Mouse (Mus musculus) CD4-positive, CD25-positive, alpha-beta regulatory T cell, adult 4 months (primary cell): Measurements from ENCODE around the gene Usp15. TPM values are rescaled to one million over a fixed set of nuclear protein-coding genes. Genes with fewer than 3 reads are reported as not detected.
"Not testable (repeated sequence)": the region's sequence is repeated elsewhere in the genome, so short reads cannot be mapped to it uniquely, and the experiment has no call there.

Experiments
- ATAC-seq: one replicate; pipeline ENCODE4 v1.8.0; 2017
- polyA plus RNA-seq, 2 experiments: library from polyadenylated mRNA; unstranded; fragments of 100-300 nt; shearing (Covaris generic); gene quantifications; one replicate each; pipeline ENCODE4 v1.2.1; 2017

Gene Usp15
- 100 to 1,000 TPM; 127 to 136 TPM for polyA plus RNA-seq

DNA sequence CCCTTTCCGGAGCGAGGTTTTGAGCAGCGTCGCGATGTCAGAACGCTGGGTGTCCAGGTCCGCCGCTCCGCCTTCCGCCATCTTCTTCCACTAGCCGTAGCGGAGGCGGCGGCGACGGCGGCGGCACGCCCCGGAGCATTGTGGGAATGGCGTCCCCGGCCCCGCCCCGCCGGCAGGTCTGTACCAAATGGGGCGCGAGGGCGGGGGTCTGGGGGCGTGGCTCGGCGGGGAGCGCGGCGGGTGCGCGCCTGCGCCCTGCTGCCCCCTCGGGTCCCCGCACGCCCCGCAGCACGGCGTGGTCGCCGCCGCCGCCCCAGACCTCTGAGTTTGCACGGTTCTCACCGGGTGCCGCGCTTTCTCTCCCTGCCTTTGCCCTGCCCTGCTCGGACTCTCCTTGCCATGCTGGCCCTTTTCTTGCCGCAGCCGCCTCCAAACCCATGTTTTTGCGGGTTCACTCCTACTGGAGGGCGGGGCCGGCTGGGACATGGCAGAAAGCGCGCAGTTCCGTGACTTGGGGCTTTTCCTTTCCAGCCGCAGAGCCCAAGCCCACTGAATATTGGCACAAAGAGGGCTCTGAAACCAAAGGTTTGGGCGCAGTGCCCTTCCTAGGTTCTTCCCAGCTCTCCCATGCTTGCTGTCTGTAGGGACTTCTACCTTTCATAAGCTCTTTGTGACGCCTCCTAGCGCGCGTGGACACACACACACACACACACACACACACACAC lies at the start of gene Usp15:
TSS of gene Usp15 (minus strand) at position 161 of the 725 bp plus-strand sequence.
- ATAC-seq = peak; percentile 79

DNA sequence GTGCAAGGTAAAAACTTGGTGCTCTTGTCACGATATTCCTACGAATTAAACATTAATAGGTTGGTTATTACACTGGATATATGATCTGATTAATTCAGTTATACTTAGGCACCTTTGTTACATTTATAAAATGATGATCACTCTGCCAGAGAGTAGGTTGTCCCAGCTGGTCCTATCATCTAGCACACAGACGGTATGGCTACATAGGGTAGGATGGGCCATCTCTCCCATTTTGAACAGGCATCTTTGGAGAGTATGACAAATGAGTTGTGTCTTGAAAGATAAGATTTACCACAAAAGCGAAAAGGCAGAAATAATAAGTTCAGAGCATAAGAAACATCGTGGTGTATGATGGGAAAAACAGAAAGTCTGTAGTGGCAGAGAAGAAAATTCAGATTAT lies 32.6 kb upstream of the Usp15 start:
- no peak for ATAC-seq

DNA sequence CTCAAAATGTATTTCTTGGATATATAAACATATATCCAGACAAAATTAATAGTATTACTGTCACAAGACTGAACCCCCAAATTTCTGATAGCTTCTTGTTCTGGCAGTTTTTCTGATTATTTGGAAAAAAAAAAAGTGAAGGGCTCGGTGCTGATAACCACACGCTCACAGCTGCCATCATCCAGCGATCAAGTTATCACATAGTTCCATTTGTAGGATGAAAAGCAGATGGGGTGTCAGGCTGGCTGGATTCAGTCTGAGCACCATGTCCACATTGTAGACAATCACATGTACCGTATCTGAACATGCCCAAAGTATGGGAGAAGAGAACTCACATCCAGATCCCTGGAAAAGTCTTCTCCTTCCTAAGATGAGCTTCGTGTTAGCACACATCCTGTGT lies 26.0 kb upstream of the Usp15 start:
- no peak for ATAC-seq

DNA sequence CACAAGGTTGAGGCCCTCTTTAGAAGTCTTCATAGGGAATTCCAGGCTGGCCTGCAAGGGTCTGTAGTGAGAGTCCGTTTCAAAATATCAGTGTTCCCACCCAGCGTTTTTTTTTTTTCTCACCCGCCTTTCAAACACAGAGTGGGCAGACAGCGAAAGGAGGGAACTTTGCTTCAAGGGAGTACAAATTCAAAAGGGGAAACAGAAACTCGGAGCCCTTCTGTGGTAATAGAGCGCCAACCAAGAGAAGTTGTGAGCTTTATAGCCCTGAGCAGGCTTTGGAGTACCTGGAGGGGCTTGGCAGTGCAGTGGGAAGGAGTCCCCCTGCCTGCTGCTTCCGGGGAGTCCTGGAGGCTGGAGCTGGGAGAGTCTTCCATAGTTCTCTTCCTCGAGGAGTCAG lies 12.7 kb upstream of the Usp15 start:
- ATAC-seq = no peak

DNA sequence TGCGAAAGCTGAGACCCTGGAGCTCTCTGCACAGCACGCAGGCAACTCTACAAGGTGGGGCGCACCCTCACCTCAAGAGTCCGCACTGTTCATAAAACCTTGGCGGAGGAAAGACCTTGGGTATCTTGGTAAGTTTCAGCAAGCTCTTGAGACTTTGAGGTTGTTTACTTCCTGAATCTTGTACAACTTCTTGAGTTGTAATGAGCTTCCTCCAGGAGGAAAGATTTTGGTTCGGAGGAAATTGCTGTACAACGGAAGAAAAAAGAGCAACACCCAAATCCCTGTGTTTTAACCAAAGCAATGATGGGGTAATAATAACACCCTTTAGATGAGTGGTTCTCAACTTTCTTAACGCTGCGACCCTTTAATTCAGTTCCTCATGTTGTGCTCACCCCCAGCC lies 11.5 kb upstream of the Usp15 start:
- no peak for ATAC-seq

DNA sequence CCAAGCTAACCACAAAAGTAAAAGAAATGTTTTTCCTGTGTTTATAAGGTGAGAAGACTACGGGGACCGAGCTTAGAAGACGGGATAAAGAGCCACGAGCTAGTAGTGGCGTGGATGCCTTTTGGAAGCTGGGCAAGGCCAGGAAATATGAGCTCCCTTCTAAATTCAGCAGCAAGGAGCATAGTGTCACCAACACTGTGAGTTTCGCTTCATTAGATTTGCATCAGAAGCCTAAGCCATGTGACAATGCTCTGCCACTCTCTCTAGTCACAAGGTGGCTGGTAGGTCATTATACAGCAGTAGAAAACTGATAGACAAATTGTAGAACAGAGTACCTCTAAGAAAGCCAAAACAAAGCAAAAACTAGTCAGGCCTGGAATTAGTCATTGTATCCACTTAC lies 9.3 kb upstream of the Usp15 start:
- no peak for ATAC-seq

DNA sequence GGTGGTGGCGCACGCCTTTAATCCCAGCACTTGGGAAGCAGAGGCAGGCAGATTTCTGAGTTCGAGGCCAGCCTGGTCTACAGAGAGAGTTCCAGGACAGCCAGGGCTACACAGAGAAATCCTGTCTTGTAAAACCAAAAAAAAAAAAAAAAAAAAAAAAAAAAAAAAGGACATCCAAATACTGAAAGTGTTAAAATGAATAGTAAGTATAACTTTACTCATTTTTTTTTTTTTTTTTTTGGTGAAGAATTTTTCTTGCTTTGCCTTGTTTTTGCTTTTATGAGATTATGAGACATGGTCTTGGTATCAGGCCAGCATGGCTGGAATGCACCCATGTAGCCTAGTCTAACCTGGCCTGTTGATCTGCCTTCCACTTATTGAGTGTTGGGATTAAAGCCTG lies 8.6 kb upstream of the Usp15 start:
- not testable (repeated sequence) for ATAC-seq

DNA sequence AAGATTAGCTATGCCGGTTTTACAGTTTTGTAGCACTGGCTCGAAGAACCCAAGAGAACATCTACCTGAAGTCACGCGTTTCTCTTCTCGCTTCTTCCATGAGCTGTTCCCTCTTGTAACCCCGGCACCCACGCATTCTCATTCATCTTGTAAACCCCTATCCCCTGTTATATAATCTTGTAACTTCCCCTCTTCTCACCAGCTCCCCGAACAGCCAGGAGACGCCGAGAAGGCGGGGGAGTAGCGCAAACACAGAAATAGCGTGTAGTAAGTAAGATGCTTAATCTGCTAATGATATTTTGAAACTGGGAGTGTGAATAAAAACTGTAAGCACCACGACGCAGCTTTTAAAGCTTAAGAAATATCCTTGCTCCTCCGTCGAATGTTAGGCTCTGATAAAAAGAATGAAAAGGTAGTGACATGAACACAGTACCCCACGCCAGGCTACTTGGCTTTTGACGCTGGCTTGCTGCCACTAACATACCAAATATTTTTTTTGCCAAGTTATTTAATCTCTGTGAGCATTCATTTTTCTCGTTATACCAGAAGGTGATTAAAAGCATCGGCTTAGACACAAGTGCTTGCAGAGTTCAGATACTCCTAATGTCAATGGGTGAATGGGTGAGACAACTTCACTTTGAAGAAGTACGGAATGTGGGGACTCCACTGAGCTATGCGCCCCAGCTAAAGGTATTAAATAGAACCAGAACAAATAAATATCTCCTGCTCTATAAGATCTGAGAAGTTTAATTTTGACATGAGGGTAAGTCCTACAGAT lies 5.4 kb upstream of the Usp15 start:
- ATAC-seq = no peak

DNA sequence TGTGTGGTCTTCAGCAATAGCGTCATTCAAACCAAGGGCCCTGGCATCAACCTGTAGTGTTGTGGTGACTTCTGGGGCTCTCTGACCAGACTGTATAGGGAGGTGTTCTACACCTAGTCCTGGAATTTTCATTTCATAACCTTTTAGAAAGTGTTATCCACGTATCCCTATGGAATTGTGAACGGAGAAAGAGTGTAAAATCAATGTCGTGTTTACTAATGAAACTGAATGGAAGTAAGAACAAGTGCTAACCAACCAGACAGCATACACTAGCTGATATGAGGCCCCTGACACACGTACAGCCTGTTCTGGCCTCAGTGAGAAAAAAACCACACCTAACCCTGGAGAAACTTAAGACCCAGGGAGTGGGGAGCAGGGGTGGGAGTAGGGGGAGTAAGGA lies 4.6 kb upstream of the Usp15 start:
- no peak for ATAC-seq

DNA sequence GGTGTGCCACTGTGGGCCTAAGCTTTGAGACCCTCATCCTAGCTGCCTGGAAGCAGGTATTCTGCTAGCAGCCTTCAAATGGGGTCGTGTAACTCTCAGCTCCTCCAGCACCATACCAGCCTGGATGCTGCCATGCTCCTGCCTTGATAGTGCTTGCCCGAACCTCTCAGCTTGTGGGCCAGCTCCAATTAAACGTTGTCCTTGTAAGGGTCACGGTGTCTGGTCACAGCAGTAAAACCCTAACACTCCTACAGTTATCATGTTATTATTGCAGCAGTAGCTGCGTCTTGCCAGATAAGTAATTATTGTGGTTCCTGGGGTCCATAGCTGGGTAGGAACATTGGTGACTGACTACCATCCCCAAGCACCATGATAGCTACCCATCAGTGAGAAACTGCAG lies 4.2 kb upstream of the Usp15 start:
- ATAC-seq = no peak

DNA sequence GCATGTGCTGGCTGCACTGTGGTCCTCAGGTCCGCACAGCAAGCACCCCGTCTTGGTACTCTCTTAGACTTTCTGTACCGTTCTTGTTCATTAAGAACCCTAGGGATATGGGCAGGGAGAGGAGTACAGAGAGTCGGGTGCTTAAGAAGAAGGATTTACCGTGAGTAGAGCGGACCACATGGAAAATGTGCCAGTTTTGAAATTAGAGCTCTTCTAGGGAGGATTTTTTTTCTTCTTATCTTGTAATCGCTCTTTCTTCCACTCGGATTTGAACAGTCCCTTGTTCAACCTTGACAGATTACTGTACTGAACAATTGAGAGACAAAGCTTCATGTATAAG lies 3.5 kb upstream of the Usp15 start:
- ATAC-seq = no peak

DNA sequence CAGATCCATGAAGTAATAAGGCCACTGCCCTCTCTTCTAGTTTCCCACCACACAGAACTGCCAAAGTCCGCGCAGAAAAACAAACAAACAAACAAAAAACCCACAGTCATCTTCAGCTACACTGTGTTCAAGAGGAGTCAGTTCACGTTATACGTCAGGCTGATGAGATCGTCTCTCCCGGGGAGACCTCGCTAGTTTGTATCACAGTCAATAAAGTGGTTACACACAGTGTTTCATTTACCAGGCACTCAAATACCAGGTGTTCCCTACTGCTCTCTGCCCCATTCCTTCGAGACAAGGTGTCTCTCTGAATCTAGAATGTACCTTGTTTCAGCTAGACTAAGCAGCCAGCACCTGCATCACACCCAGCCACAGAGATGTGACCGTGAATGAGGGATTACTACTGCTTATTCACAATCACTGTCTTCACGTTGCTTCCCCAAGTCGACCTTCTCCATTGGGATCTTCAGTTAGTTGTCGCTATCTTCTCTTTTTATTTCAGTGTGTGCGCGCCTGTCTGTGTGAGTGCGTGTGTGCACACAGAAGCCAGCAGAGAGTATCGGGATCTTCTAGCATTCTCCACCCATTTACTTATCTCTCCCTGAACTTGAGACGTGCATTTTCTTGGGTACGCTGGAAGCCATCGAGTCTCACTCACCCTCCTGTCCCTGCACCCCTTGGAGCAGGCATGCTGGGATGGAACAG lies 3.0 kb upstream of the Usp15 start:
- no peak for ATAC-seq

DNA sequence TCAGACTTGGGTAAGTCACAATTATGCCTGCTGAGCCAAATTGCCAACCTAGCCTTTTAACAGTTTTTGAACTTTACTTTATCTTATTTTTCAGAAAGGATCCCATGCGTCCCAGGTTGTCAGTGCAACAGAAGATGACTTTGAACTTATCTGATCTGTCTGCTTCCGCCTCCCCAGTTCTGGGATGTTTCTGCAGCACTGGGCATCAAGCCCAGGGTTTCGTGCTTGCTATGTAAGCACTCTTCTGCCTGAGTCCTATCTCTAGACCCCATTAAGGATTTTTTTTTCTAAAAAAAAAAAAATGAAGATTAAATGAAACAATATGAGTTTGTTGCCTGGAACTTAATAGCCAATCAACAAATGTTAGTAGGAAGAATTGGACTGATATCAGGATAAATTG lies 2.3 kb upstream of the Usp15 start:
- ATAC-seq = no peak

DNA sequence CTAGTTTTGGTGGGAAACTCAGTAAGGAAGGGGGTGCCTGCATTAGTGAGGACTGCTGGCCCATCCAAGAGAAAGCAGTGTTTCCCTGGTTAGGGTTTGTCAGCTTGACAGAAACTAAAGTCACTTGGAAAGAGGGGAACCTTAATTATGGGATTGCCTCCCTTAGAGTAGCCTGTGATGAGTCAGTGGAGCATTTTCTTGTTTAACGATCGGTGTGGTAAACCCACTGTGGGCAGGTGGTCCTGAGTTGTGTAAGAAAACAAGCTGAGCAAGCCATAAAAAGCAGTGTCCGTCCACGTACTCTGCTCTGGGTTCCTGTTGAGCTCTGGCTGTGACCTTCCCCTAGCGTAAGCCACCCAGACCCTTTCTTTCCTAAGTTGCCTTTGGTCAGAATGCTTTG lies 1.4 kb upstream of the Usp15 start:
- ATAC-seq = no peak

DNA sequence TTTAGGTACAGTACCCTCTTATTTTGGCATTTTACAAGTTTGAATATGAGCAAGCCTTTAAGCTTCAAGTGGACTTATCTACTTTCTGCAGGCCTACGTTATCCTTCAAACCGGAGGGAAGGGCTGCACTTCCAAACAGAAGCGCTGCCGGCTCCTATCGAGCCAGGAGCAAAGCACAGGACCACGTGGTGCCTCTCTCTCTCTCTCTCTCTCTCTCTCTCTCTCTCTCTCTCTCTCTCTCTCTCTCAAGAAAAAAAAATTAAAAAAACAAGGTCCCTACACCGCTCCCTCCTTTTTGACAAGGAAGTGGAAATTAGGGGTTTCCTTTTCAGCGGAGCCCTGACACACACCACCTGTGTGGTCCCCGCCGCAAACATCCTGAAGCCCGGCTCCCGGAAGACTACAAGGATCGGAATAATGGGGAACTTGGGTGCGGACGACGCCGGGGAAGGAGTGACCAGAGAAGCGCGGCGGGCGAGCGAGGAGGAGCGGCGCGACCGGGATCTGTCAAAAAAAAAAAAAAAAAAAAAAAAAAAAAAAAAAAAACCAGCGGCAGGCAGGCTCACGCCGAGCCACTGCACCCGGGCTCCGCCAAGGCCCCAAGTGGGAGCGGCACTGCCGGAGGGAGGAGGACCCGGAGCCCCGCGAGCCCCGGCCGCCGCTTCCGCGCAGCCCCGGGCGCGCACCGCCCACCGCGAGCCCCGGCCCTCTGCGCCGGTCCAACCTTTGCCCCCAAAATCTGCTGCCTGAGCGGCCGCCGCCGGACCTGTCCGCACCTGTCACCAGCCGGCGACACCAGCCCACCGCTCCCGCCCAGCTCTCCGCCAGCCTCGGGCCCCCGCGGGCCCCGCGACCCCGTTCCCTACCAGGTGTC lies 597 bp downstream of the Usp15 start:
- ATAC-seq = peak; percentile 57

DNA sequence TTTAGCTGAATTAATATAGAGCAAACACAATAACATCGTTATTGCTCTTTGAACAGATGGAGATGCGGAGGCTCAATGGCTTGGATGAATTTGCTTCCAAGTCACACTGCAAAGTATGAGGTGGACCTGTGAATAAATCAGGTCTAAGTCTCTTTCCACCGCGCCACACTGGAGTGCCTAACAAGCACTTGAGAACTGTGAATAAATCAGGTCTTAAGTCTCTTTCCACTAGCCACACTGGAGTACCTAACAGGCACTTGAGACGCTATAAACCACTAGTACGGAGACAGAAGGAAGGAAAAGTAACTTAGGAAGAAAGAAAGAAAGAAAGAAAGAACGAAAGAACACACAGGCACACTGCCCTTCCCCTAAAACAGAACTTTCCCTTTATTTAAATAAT lies 1.3 kb downstream of the Usp15 start:
- ATAC-seq = no peak

DNA sequence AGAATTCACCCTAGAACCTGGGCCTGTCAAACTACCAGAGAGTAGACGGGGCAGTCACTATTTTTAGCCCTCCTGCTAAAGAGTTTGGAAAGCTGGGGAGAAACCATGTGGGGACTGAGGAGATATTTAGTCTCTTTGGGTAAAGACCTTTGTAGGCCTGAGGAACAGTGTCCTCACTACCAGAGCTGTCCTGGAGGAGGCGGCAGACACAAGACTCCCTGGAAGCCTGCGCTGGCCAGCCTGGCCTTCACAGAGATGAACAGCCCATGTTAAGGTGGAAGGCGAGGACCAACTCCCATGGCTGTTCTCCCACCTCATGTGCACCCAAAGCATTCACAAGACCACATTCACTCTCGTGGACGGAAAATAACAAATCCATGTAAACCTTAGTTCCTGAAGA lies 5.8 kb downstream of the Usp15 start:
- ATAC-seq = no peak

DNA sequence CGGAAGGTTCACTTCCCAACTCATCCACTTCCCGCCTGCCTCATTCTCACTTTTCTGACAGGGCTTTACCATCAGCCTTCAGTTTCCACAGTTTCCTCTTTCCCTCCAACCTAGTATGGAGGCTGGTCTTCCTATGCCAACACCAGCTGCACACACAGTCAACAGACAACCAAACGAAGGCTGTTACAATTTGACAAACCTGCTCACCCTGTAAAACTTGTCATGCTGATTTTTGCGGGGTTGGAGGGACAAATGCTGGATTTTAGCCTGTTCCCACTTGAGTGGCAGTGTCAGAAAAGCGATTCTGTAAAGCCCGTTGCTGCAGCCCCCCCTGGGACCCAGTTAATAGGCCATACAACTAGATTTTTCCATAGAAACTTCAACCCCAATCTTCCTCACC lies 9.5 kb downstream of the Usp15 start:
- ATAC-seq = no peak

DNA sequence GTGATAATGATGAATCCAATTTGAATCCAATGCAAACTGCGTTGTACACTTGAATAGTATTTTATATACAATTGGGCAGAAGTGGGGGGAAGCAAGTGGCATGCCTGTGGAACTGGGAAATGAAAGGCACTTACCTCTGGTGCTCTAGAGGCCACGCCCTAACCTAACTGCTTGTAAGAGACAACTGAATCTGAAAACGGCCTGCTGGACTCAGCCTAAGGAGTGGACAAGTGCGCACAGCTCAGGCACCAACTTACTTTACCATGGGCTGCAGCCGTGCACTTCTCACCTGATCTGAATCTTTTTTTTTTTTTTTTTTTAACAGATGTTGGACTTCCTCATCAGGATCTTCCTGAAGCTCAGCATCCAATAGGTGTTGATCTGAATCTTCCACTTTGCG lies 10.9 kb downstream of the Usp15 start:
- no peak for ATAC-seq

DNA sequence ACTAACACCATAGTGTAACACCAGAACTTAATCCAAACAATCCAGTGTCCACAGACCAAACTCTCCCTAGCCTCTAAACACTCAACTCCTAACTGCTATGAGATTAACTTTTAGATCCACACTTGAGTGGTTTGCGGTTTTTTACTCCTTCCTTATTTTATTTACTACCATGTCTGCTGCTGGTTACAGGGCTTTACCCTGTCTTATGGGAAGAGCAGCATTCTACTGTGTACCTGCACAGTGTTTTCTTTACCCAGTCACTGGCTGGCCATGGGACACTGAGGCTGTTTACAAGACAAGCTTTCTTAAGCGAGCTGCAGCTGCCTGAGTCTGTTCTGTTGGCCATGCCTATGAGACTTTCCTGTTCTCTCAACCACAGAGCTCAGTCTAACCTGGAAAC lies 13.1 kb downstream of the Usp15 start:
- ATAC-seq = no peak

DNA sequence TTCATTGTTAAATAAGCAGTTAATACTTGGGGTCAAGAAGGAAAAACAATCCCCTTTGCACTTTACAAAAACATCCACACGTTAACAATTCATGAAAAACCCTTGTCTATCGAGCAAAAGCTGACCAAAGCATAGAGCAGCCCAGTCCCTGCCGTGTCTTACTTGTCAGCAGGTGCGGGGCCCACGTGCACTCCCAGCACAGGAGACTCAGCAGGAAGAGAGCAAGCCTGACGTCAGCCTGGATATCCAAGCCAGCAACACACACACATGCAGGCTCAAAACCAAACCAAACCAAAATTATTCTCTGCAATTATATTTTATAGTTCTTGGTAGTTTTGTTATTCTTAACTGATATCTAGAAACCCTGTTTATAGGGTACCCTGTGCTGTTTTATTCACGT lies 13.6 kb downstream of the Usp15 start:
- ATAC-seq = no peak

DNA sequence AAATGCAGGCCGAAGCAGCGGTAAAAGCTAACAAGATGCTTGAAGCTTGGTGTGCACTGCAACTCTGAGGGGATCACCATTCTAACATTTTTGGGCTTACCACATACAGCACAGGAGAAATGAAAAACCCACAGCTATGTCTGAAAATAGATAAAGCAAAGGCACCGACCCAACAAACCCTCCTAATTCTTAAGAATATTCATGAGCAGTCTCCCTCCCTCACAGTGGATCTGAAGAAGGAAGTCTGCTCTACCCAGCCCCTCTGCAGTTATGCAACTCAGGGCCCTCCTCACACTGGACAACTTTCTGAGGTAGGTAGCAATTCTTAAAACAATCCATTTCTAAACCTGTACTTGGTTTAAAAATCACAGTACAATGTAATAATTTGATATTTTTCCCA lies 14.4 kb downstream of the Usp15 start:
- no peak for ATAC-seq

DNA sequence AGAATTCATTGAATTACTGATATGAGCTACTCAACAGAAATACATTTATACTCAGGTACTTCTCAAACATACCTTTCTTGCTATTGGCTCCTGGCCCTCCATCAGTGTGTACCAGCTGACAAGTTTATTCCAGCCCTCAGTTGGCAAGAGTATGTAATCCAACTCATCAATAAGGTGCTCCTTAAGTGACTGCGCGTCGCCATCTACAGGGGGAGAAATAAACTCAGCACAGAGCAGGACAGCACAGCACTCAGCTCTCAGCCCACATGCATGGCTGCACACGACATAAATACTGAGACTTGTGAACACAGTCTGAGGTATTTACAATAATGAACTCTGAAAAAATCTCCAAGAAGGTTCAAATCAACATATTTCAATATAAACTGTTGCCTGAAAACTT lies 21.0 kb downstream of the Usp15 start:
- ATAC-seq = peak; percentile 53
